Mouse (Mus musculus) heart, embryonic 16.5 days (tissue): Measurements from ENCODE around the gene Slc1a7. TPM values are rescaled to one million over a fixed set of nuclear protein-coding genes. Genes with fewer than 3 reads are reported as not detected.

ENCODE experiments used
- ATAC-seq: fragments of 200-750 bp; cut with Nextera tagmentation; replicated peaks from 2 replicates; pipeline ENCODE4 v1.8.0; 2017; ENCODE audit warnings: moderate number of reproducible peaks; ENCODE audit not compliant: insufficient read depth, low FRiP score; ENCODE audit errors: extremely low read depth
- H3K27ac ChIP-seq: fragments of 300-500 bp; sonication (generic); 2 replicates; pipeline ENCODE4 v1.5.1; 2014; ENCODE audit warnings: mild to moderate bottlenecking, low read length, control low read depth, moderate library complexity
- H3K27me3 ChIP-seq: fragments of 300-500 bp; sonication (generic); 2 replicates; pipeline ENCODE4 v1.6.1; 2014; ENCODE audit warnings: low read length, mixed read lengths; ENCODE audit not compliant: control insufficient read depth, insufficient read depth
- H3K36me3 ChIP-seq: fragments of 300-500 bp; sonication (generic); 2 replicates; pipeline ENCODE4 v1.6.1; 2014; ENCODE audit not compliant: control insufficient read depth, insufficient read depth
- H3K4me1 ChIP-seq: fragments of 300-500 bp; sonication (generic); 2 replicates; pipeline ENCODE4 v1.6.1; 2014; ENCODE audit warnings: low read length, mixed read lengths; ENCODE audit not compliant: control insufficient read depth, insufficient read depth
- H3K4me2 ChIP-seq: fragments of 300-500 bp; sonication (generic); 2 replicates; pipeline ENCODE4 v1.6.1; 2014; ENCODE audit warnings: low read depth, mild to moderate bottlenecking, control low read depth, low read length
- H3K4me3 ChIP-seq: fragments of 300-500 bp; sonication (generic); 2 replicates; pipeline ENCODE4 v1.5.1; 2014; ENCODE audit warnings: mild to moderate bottlenecking, control low read depth, low read length
- H3K9ac ChIP-seq: fragments of 300-500 bp; sonication (generic); 2 replicates; pipeline ENCODE4 v1.6.1; 2014; ENCODE audit warnings: low read length, control low read depth
- H3K9me3 ChIP-seq: fragments of 300-500 bp; sonication (generic); replicated peaks from 2 replicates; pipeline ENCODE4 v1.6.1; 2016; ENCODE audit warnings: low read length; ENCODE audit not compliant: control insufficient read depth
- WGBS: fragments of 180-500 bp; shearing (Covaris S2); extraction: QIAGEN DNeasy Blood & Tissue Kit; methylation state at CpG from one replicate; pipeline ENCODE4 v1.1.7; 2014; 5-methylcytosine and 5-hydroxymethylcytosine counted together
- polyA plus RNA-seq: library from polyadenylated mRNA; unstranded; fragments of >200 nt; fragmentation: Nextera tagmentation; extraction: Ambion mirVana; gene quantifications from 2 replicates; pipeline ENCODE4 v1.2.1, GENCODE M21; 2015

Slc1a7 gene
- polyA plus RNA-seq, 1 experiment from 2014 or later = not detected

DNA sequence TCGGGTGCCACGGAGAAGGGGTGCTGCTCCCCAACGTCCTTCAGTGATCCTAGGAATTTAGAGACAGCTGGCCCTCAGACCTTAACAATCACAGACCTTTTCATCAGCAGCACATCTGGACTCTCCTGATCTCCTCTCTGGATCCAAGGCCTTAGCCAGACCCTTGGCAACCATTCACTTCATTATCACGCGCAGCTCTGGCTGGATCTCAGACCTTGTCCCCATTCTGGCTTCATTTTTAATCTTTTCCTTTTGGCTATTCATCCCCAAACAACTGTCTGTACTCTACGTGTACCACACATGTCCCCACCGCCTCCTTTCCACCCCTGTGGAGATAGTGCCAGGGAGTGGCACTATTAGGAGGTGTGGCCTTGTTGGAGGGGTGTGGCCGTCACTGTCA, 34.9 kb upstream of the Slc1a7 start:
- no peak overlapping the region for H3K4me3 ChIP-seq
- no peaks in the 10 kb centered on the region for H3K4me1 ChIP-seq
- no peaks in the 10 kb centered on the region for H3K9me3 ChIP-seq
- WGBS = 73% methylated on average over 8 of the region's 8 CpGs
- no peak for ATAC-seq
- H3K27me3 ChIP-seq = no peaks in the 10 kb centered on the region
- no peak overlapping the region for H3K9ac ChIP-seq
- H3K27ac ChIP-seq = no peak overlapping the region
- H3K4me2 ChIP-seq = no peak overlapping the region
- no peaks in the 10 kb centered on the region for H3K36me3 ChIP-seq

DNA sequence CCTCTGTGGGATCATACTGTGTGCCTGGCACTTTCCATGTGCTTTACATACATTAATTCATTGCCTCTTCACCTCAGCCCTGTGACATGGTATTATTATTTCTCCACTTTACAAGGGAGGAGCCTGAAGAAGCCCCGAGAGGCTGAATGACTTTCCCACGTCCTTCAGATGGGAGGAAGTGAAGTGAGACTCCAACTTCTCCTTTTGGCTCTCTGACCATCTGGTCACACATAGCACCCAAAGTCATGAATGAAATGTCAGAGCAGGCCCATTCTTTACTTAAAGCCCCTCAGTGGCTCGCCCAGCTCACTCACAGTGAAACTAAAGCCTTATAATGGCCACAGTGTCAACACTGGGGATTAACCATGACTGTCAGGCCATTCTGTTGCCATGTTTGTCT, 32.9 kb upstream of the Slc1a7 start:
- H3K27me3 ChIP-seq = no peaks in the 10 kb centered on the region
- H3K36me3 ChIP-seq = no peaks in the 10 kb centered on the region
- no peak overlapping the region for H3K9ac ChIP-seq
- H3K27ac ChIP-seq = no peak overlapping the region
- no peak overlapping the region for H3K4me2 ChIP-seq
- H3K4me3 ChIP-seq = no peak overlapping the region
- 61% methylated on average over 3 of the region's 3 CpGs for WGBS
- ATAC-seq = no peak
- no peaks in the 10 kb centered on the region for H3K9me3 ChIP-seq
- no peaks in the 10 kb centered on the region for H3K4me1 ChIP-seq

DNA sequence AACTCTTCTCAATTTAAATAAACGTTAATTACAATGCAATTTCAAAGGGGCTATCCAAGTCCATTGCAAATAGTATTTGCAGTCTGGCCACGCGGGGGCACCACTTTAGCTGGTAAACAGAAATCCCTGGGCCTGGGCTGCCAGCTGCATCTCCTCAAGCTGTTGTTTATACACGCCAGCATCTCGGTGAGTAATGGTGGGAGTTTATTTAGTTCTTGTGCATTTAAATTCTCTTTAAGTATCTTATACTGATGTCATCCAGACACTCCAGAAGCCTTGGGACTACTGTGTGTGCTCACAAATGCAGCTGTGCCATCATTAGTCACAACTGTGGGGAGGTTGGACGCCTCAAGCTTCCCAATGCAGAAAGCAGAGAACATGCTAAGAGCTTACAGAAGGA, 30.8 kb upstream of the Slc1a7 start:
- no peak overlapping the region for H3K9ac ChIP-seq
- H3K4me3 ChIP-seq = no peak overlapping the region
- 18% methylated on average over 6 of the region's 6 CpGs for WGBS
- no peaks in the 10 kb centered on the region for H3K9me3 ChIP-seq
- no peaks in the 10 kb centered on the region for H3K27me3 ChIP-seq
- ATAC-seq = 0 out of 2 replicates have a peak, but pooled peaks have one; percentile 37
- H3K4me1 ChIP-seq = no peaks in the 10 kb centered on the region
- H3K36me3 ChIP-seq = no peaks in the 10 kb centered on the region
- H3K4me2 ChIP-seq = no peak overlapping the region
- no peak overlapping the region for H3K27ac ChIP-seq

- no peaks in the 10 kb centered on the region for H3K27me3 ChIP-seq
- ATAC-seq = no peak
- H3K4me3 ChIP-seq = no peak overlapping the region
- H3K9me3 ChIP-seq = no peaks in the 10 kb centered on the region
- no peak overlapping the region for H3K9ac ChIP-seq
- H3K27ac ChIP-seq = no peak overlapping the region
- 76% methylated on average over 2 of the region's 2 CpGs for WGBS
- H3K4me2 ChIP-seq = no peak overlapping the region
- H3K36me3 ChIP-seq = no peaks in the 10 kb centered on the region
- no peaks in the 10 kb centered on the region for H3K4me1 ChIP-seq
Observed at GRCm38 (mm10) chr4:107938124-107938523, 30.0 kb upstream of the Slc1a7 start.

- Histone ChIP-seq H3K4me1 (peaks cover 11% of the 10 kb centered on the region), H3K36me3 (no peaks in the 10 kb centered on the region), H3K27ac (no peak overlapping the region), H3K9ac (no peak overlapping the region), H3K9me3 (no peaks in the 10 kb centered on the region), H3K4me2 (no peak overlapping the region), H3K4me3 (no peak overlapping the region), H3K27me3 (no peaks in the 10 kb centered on the region)
- 89% methylated on average over 7 of the region's 7 CpGs for WGBS
- no peak for ATAC-seq
Observed at GRCm38 (mm10) chr4:107942741-107943140, 25.4 kb upstream of the Slc1a7 start.

- Histone ChIP-seq H3K4me3 (no peak overlapping the region), H3K4me1 (peaks cover 13% of the 10 kb centered on the region), H3K27me3 (no peaks in the 10 kb centered on the region), H3K27ac (peak overlapping the region; percentile 28), H3K9ac (no peak overlapping the region), H3K4me2 (no peak overlapping the region), H3K9me3 (no peaks in the 10 kb centered on the region), H3K36me3 (no peaks in the 10 kb centered on the region)
- WGBS = 84% methylated on average over 2 of the region's 2 CpGs
- ATAC-seq = peak; percentile 63; the same call in 1 of the 2 replicates
Observed at GRCm38 (mm10) chr4:107944141-107944540, 24.0 kb upstream of the Slc1a7 start.

GRCm38 (mm10) chr4:107949918-107950317, 18.2 kb upstream of the Slc1a7 start:
- H3K36me3 ChIP-seq = no peaks in the 10 kb centered on the region
- H3K4me1 ChIP-seq = peaks cover 4% of the 10 kb centered on the region; the same call in 1 of the 2 replicates
- ATAC-seq = no peak
- no peaks in the 10 kb centered on the region for H3K9me3 ChIP-seq
- H3K4me2 ChIP-seq = no peak overlapping the region
- WGBS = 83% methylated on average over 4 of the region's 4 CpGs
- H3K27ac ChIP-seq = no peak overlapping the region
- no peak overlapping the region for H3K9ac ChIP-seq
- no peaks in the 10 kb centered on the region for H3K27me3 ChIP-seq
- no peak overlapping the region for H3K4me3 ChIP-seq

DNA sequence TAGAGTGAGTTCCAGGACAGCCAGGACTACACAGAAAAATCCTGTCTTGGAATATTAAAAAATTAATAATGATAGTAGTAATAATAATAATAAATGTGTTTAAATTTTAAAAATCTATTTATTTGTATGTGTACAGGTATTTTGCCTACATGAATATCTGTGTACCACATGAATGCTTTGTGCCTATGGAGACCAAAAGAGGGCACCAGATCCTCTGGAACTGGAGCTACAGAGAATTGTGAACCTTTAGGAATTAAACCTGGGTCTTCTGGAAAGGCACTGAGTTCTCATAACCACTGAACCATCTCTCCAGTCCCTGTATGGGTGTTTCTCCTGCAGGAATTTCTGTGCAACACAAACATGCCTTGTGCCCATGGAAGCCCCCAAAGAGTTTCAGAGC, 15.3 kb upstream of the Slc1a7 start:
- Histone ChIP-seq H3K27ac (no peak overlapping the region), H3K4me3 (no peak overlapping the region), H3K27me3 (no peaks in the 10 kb centered on the region), H3K4me1 (0 out of 2 replicates have a peak, but pooled peaks cover 2% of the 10 kb centered on the region), H3K36me3 (no peaks in the 10 kb centered on the region), H3K9ac (no peak overlapping the region), H3K9me3 (no peaks in the 10 kb centered on the region), H3K4me2 (no peak overlapping the region)
- no peak for ATAC-seq

GRCm38 (mm10) chr4:107955691-107956090, 12.4 kb upstream of the Slc1a7 start:
- Histone ChIP-seq H3K27ac (no peak overlapping the region), H3K4me3 (no peak overlapping the region), H3K4me2 (no peak overlapping the region), H3K9me3 (no peaks in the 10 kb centered on the region), H3K36me3 (no peaks in the 10 kb centered on the region), H3K4me1 (no peaks in the 10 kb centered on the region), H3K9ac (no peak overlapping the region), H3K27me3 (no peaks in the 10 kb centered on the region)
- 82% methylated on average over 5 of the region's 5 CpGs for WGBS
- no peak for ATAC-seq

DNA sequence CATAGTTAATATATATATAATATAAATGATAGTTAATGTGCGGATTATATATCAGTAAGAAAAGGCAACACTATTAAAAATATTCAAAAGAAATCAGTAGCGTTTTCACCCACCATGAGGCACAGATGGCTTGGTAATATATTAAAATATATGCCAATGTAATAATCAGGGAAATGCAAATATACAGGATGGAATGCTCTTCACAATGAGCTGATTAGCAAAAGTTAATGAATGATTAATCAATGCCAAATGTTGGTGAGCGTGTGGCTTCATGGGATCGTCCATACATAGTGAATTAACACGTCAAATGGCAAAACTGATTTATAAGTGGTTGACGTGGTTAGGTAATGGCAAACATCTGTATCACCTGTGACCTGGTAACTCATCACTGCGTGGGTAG, 9.6 kb upstream of the Slc1a7 start:
- Histone ChIP-seq H3K27me3 (no peaks in the 10 kb centered on the region), H3K9me3 (no peaks in the 10 kb centered on the region), H3K9ac (no peak overlapping the region), H3K4me2 (no peak overlapping the region), H3K4me1 (peaks cover 14% of the 10 kb centered on the region), H3K36me3 (no peaks in the 10 kb centered on the region), H3K4me3 (no peak overlapping the region), H3K27ac (no peak overlapping the region)
- no peak for ATAC-seq
- 88% methylated on average over 7 of the region's 7 CpGs for WGBS
